Mouse (Mus musculus): ENCODE measurements around the gene Rimbp2. TPM values are rescaled to one million over a fixed set of nuclear protein-coding genes. Genes with fewer than 3 reads are reported as not detected.
A peak's percentile ranks its signal among the peaks of the same experiment; 100 is the strongest.
"Not testable (repeated sequence)": the region's sequence is repeated elsewhere in the genome, so short reads cannot be mapped to it uniquely, and the experiment has no call there.

The Rimbp2 gene
- polyA plus RNA-seq, 1 experiment = not detected

- H3K27me3 ChIP-seq (replicated peaks) = peaks cover 3% of the 10 kb centered on the region
- H3K4me1 ChIP-seq = peaks cover 9% of the 10 kb centered on the region
- no peak overlapping the region for H3K4me3 ChIP-seq (replicated peaks)
- no peaks in the 10 kb centered on the region for H3K36me3 ChIP-seq (replicated peaks; ENCODE audit: low read length)
- H3K9me3 ChIP-seq = peaks cover 19% of the 10 kb centered on the region
- TF ChIP-seq FLI1 (IDR thresholded peaks at IDR 0.05; ENCODE audit: low read length) (no peak), GATA1 (IDR thresholded peaks at IDR 0.05; ENCODE audit: borderline replicate concordance, low read length) (no peak)
These were observed 23.0 kb upstream of the Rimbp2 start for GRCm38 (mm10) chr5:128976266-128976665.

DNA sequence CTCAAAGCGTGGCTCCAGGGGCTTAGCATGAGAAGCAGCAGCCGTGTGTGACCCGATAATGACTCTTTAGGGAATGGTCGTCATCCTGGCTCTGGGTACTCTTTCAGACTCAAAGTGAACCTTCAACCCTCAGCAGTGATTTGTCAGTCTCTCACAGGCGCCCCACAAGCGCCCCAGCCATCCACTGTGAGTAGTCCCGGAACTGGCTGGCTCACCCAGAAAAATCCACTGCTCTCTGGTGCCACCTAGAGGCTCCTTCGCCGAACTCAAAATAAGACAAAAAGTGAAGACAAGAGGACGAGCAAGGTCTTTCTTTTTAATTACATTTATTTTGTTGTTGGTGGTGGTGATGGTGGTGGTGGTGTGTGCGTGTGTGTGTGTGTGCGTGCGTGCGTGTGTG lies 18.0 kb upstream of the Rimbp2 start:
- H3K9me3 ChIP-seq = peaks cover 16% of the 10 kb centered on the region
- peaks cover under 1% of the 10 kb centered on the region; the same call in 1 of the 2 replicates for H3K4me1 ChIP-seq
- H3K36me3 ChIP-seq (replicated peaks; ENCODE audit: low read length) = no peaks in the 10 kb centered on the region
- peak overlapping the region; percentile 73 for H3K4me3 ChIP-seq (replicated peaks)
- H3K27me3 ChIP-seq (replicated peaks) = peaks cover 3% of the 10 kb centered on the region
- TF ChIP-seq GATA1 (IDR thresholded peaks at IDR 0.05; ENCODE audit: borderline replicate concordance, low read length) = no peak
- TF ChIP-seq FLI1 (IDR thresholded peaks at IDR 0.05; ENCODE audit: low read length) = no peak

DNA sequence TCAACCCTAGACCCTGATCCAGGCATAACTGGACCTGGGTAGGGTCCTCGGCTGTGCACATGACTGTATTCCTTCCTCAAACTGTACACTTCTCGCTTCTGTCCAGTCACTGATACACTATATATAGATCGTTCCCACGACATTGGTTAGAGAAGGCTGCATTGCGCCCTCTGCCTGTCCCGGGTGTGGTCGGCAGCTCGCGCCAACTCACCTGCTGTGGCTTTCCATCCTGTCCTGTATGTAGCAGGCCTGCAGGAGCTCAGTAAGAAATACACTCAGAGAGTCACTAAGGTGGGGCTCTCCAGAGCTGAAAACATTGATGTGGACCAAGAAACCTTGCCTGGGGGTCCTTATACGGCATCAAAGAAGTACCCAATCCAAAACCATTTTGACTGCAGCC lies 17.6 kb upstream of the Rimbp2 start:
- Histone ChIP-seq H3K36me3 (replicated peaks; ENCODE audit: low read length) (no peaks in the 10 kb centered on the region), H3K4me1 (no peaks in the 10 kb centered on the region; the same call in 1 of the 2 replicates), H3K9me3 (peaks cover 16% of the 10 kb centered on the region), H3K27me3 (replicated peaks) (peaks cover 3% of the 10 kb centered on the region), H3K4me3 (replicated peaks) (no peak overlapping the region)
- no peak for TF ChIP-seq FLI1 (IDR thresholded peaks at IDR 0.05; ENCODE audit: low read length)
- no peak for TF ChIP-seq GATA1 (IDR thresholded peaks at IDR 0.05; ENCODE audit: borderline replicate concordance, low read length)

DNA sequence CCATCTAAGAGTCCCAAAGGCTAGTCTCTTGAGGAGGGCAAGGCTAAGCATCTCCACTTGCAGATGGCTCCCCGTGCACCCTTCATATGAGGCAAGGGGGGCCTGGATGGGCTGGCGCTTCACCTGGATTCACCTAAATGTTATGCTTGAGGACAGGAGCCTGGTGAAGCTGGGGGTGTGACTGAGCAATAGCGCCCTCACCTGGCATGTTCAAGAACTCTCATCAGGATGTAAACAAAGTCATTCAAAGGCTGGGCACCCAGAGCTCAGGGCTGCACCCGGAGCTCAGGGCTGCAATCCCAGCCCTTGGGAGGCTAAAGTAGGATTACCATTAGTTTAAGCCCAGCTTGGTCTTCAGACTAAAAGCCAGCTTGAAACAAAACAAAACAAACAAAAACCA lies 11.1 kb upstream of the Rimbp2 start:
- TF ChIP-seq FLI1 (IDR thresholded peaks at IDR 0.05; ENCODE audit: low read length) (no peak), GATA1 (IDR thresholded peaks at IDR 0.05; ENCODE audit: borderline replicate concordance, low read length) (no peak)
- H3K4me3 ChIP-seq (replicated peaks) = no peak overlapping the region
- H3K4me1 ChIP-seq = no peaks in the 10 kb centered on the region
- H3K9me3 ChIP-seq = peaks cover 27% of the 10 kb centered on the region
- no peaks in the 10 kb centered on the region for H3K36me3 ChIP-seq (replicated peaks; ENCODE audit: low read length)
- H3K27me3 ChIP-seq (replicated peaks) = no peaks in the 10 kb centered on the region

DNA sequence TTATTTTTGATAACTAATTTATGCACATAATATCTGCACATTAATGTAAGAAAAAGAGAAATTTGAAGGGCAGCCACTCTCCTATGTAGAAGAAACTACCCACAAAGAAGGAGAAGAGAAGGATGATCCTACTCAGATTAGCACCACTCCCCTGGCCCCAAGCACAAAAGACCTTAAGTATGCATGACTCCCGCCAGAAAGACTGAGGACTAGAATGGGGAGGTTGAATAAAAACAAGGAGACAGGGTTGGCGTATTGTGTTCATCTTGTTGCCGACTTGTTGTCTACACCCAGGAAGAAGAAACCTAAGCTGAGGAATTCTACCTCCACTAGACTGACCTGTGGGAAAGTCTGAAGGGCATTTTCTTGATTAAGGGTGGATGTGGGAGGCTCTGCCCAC lies 5.6 kb upstream of the Rimbp2 start:
- TF ChIP-seq FLI1 (IDR thresholded peaks at IDR 0.05; ENCODE audit: low read length) (no peak), GATA1 (IDR thresholded peaks at IDR 0.05; ENCODE audit: borderline replicate concordance, low read length) (no peak)
- H3K27me3 ChIP-seq (replicated peaks) = no peaks in the 10 kb centered on the region
- H3K9me3 ChIP-seq = peaks cover 42% of the 10 kb centered on the region
- no peaks in the 10 kb centered on the region for H3K36me3 ChIP-seq (replicated peaks; ENCODE audit: low read length)
- no peaks in the 10 kb centered on the region for H3K4me1 ChIP-seq
- H3K4me3 ChIP-seq (replicated peaks) = no peak overlapping the region

DNA sequence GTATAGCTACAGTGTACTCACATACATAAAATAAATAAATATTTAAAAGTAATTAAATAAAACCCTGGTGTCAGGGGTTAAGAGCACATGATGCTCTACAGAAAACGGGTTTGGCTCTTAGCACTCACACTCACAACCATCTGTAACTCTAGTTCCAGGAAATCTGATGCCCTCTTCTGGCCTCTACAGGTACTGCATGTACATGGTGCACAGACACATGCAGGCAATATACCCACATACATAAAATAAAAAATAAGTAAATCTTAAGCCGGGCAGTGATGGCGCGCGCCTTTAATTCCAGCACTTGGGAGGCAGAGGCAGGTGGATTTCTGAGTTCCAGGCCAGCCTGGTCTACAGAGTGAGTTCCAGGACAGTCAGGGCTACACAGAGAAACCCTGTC lies 1.1 kb upstream of the Rimbp2 start:
- not testable (repeated sequence) for H3K36me3 ChIP-seq (replicated peaks; ENCODE audit: low read length); H3K4me3 ChIP-seq (replicated peaks); H3K4me1 ChIP-seq
- Histone ChIP-seq H3K27me3 (replicated peaks) (peaks cover 23% of the 10 kb centered on the region), H3K9me3 (peaks cover 29% of the 10 kb centered on the region)

- peaks cover 23% of the 10 kb centered on the region for H3K27me3 ChIP-seq (replicated peaks)
- TF ChIP-seq GATA1 (IDR thresholded peaks at IDR 0.05; ENCODE audit: borderline replicate concordance, low read length) (no peak), FLI1 (IDR thresholded peaks at IDR 0.05; ENCODE audit: low read length) (no peak)
- peak overlapping the region; percentile 11 for H3K4me3 ChIP-seq (replicated peaks)
- H3K36me3 ChIP-seq (replicated peaks; ENCODE audit: low read length) = no peaks in the 10 kb centered on the region
- no peaks in the 10 kb centered on the region for H3K4me1 ChIP-seq
- H3K9me3 ChIP-seq = peaks cover 22% of the 10 kb centered on the region
These were observed 743 bp downstream of the Rimbp2 start for GRCm38 (mm10) chr5:128952291-128953195.

- no peak for TF ChIP-seq GATA1 (IDR thresholded peaks at IDR 0.05; ENCODE audit: borderline replicate concordance, low read length)
- TF ChIP-seq FLI1 (IDR thresholded peaks at IDR 0.05; ENCODE audit: low read length) = no peak
- Histone ChIP-seq H3K9me3 (peaks cover 28% of the 10 kb centered on the region), H3K4me3 (replicated peaks) (no peak overlapping the region)
These were observed 1.8 kb downstream of the Rimbp2 start for GRCm38 (mm10) chr5:128951472-128951871.

GRCm38 (mm10) chr5:128947093-128947492 lies 6.2 kb downstream of the Rimbp2 start:
- Histone ChIP-seq H3K4me3 (replicated peaks) (no peak overlapping the region), H3K36me3 (replicated peaks; ENCODE audit: low read length) (no peaks in the 10 kb centered on the region), H3K9me3 (peaks cover 30% of the 10 kb centered on the region), H3K4me1 (no peaks in the 10 kb centered on the region), H3K27me3 (replicated peaks) (peaks cover 9% of the 10 kb centered on the region)
- TF ChIP-seq FLI1 (IDR thresholded peaks at IDR 0.05; ENCODE audit: low read length) (no peak), GATA1 (IDR thresholded peaks at IDR 0.05; ENCODE audit: borderline replicate concordance, low read length) (no peak)

More at GRCm38 (mm10) chr5:128951472-128951871, 1.8 kb downstream of the Rimbp2 start:
- H3K4me1 ChIP-seq = no peaks in the 10 kb centered on the region
- H3K36me3 ChIP-seq (replicated peaks; ENCODE audit: low read length) = no peaks in the 10 kb centered on the region
- peaks cover 23% of the 10 kb centered on the region for H3K27me3 ChIP-seq (replicated peaks)

GRCm38 (mm10) chr5:128940436-128940835 lies 12.8 kb downstream of the Rimbp2 start:
- H3K36me3 ChIP-seq (replicated peaks; ENCODE audit: low read length) = no peaks in the 10 kb centered on the region
- peaks cover 37% of the 10 kb centered on the region for H3K9me3 ChIP-seq
- no peaks in the 10 kb centered on the region for H3K27me3 ChIP-seq (replicated peaks)
- H3K4me1 ChIP-seq = no peaks in the 10 kb centered on the region
- TF ChIP-seq FLI1 (IDR thresholded peaks at IDR 0.05; ENCODE audit: low read length) = no peak
- no peak for TF ChIP-seq GATA1 (IDR thresholded peaks at IDR 0.05; ENCODE audit: borderline replicate concordance, low read length)
- H3K4me3 ChIP-seq (replicated peaks) = no peak overlapping the region
